Mouse (Mus musculus): ENCODE results near the gene Zfp740. TPM values are rescaled to one million over a fixed set of nuclear protein-coding genes. Genes with fewer than 3 reads are reported as not detected.
"Not testable (repeated sequence)": the region's sequence is repeated elsewhere in the genome, so short reads cannot be mapped to it uniquely, and the experiment has no call there.

Gene Zfp740
- polyA plus RNA-seq (2015; fragmentation: Nextera tagmentation; extraction: Ambion mirVana) = 68.8 and 71.7 TPM in 2 replicates

GRCm38 (mm10) chr15:102202971-102203834 is at the start of gene Zfp740:
Gene Zfp740 (plus strand): TSS chr15:102203249.
- no peaks in the 10 kb centered on the region for H3K9me3 ChIP-seq
- peaks cover 53% of the 10 kb centered on the region for H3K4me1 ChIP-seq (replicated peaks)
- ATAC-seq (ENCODE audit: low FRiP score) = peak; percentile 95
- H3K27me3 ChIP-seq = no peaks in the 10 kb centered on the region
- H3K4me3 ChIP-seq = peak within 1 kb of the TSS; percentile 72
- H3K4me2 ChIP-seq = peak within 1 kb of the TSS; percentile 79
- H3K9ac ChIP-seq = peak within 1 kb of the TSS; percentile 87
- H3K27ac ChIP-seq = peak within 1 kb of the TSS; percentile 98
- under 1% methylated on average over 46 of the region's 68 CpGs for WGBS
- H3K36me3 ChIP-seq = peaks cover 26% of the 10 kb centered on the region

- peaks cover 12% of the 10 kb centered on the region for H3K4me1 ChIP-seq (replicated peaks)
- H3K4me3 ChIP-seq; H3K27ac ChIP-seq; H3K4me2 ChIP-seq; H3K36me3 ChIP-seq; H3K9me3 ChIP-seq; H3K9ac ChIP-seq; ATAC-seq (ENCODE audit: low FRiP score); H3K27me3 ChIP-seq: not testable (repeated sequence)
- WGBS = 94% methylated on average over 6 of the region's 6 CpGs
Observed at GRCm38 (mm10) chr15:102155006-102155405, 48.0 kb upstream of the Zfp740 start.

GRCm38 (mm10) chr15:102156836-102157235 is 46.2 kb upstream of the Zfp740 start:
- Histone ChIP-seq H3K4me2 (peak overlapping the region; percentile 21; the same call in 1 of the 2 replicates), H3K4me1 (replicated peaks) (peaks cover 12% of the 10 kb centered on the region), H3K36me3 (no peaks in the 10 kb centered on the region), H3K27me3 (no peaks in the 10 kb centered on the region), H3K27ac (no peak overlapping the region; the same call in 1 of the 2 replicates), H3K9me3 (no peaks in the 10 kb centered on the region), H3K4me3 (no peak overlapping the region), H3K9ac (no peak overlapping the region)
- ATAC-seq (ENCODE audit: low FRiP score) = no peak
- 26% methylated on average over 20 of the region's 20 CpGs for WGBS

- Histone ChIP-seq H3K4me1 (replicated peaks) (peaks cover 8% of the 10 kb centered on the region), H3K4me3 (no peak overlapping the region), H3K36me3 (no peaks in the 10 kb centered on the region), H3K27ac (no peak overlapping the region), H3K9ac (no peak overlapping the region), H3K9me3 (no peaks in the 10 kb centered on the region), H3K27me3 (no peaks in the 10 kb centered on the region), H3K4me2 (no peak overlapping the region)
- ATAC-seq (ENCODE audit: low FRiP score) = no peak
- 64% methylated on average over 24 of the region's 27 CpGs for WGBS
Observed at GRCm38 (mm10) chr15:102160415-102161060, 42.5 kb upstream of the Zfp740 start.

- 62% methylated on average over 3 of the region's 3 CpGs for WGBS
- ATAC-seq (ENCODE audit: low FRiP score) = no peak
- H3K4me3 ChIP-seq = no peak overlapping the region
- no peak overlapping the region for H3K9ac ChIP-seq
- no peak overlapping the region for H3K4me2 ChIP-seq
- H3K9me3 ChIP-seq = no peaks in the 10 kb centered on the region
- no peaks in the 10 kb centered on the region for H3K27me3 ChIP-seq
- no peak overlapping the region for H3K27ac ChIP-seq
- H3K36me3 ChIP-seq = no peaks in the 10 kb centered on the region
- H3K4me1 ChIP-seq (replicated peaks) = no peaks in the 10 kb centered on the region
Observed at GRCm38 (mm10) chr15:102163900-102164693, 39.0 kb upstream of the Zfp740 start.

- H3K9me3 ChIP-seq = no peaks in the 10 kb centered on the region
- H3K4me1 ChIP-seq (replicated peaks) = no peaks in the 10 kb centered on the region
- no peak overlapping the region for H3K9ac ChIP-seq
- ATAC-seq (ENCODE audit: low FRiP score) = no peak
- H3K4me2 ChIP-seq = no peak overlapping the region
- WGBS = 61% methylated on average over 6 of the region's 6 CpGs
- no peak overlapping the region for H3K27ac ChIP-seq
- H3K36me3 ChIP-seq = no peaks in the 10 kb centered on the region
- no peak overlapping the region for H3K4me3 ChIP-seq
- H3K27me3 ChIP-seq = no peaks in the 10 kb centered on the region
Observed at GRCm38 (mm10) chr15:102165468-102166100, 37.5 kb upstream of the Zfp740 start.

- H3K4me2 ChIP-seq = no peak overlapping the region
- no peaks in the 10 kb centered on the region for H3K27me3 ChIP-seq
- no peaks in the 10 kb centered on the region for H3K4me1 ChIP-seq (replicated peaks)
- no peaks in the 10 kb centered on the region for H3K9me3 ChIP-seq
- no peaks in the 10 kb centered on the region for H3K36me3 ChIP-seq
- no peak for ATAC-seq (ENCODE audit: low FRiP score)
- H3K27ac ChIP-seq = no peak overlapping the region
- H3K4me3 ChIP-seq = no peak overlapping the region
- WGBS = 57% methylated on average over 6 of the region's 6 CpGs
- no peak overlapping the region for H3K9ac ChIP-seq
Observed at GRCm38 (mm10) chr15:102167620-102168021, 35.4 kb upstream of the Zfp740 start.

GRCm38 (mm10) chr15:102169064-102169463 is 34.0 kb upstream of the Zfp740 start:
- WGBS = 64% methylated on average over 2 of the region's 2 CpGs
- Histone ChIP-seq H3K27ac (no peak overlapping the region), H3K4me1 (replicated peaks) (no peaks in the 10 kb centered on the region), H3K9ac (no peak overlapping the region), H3K9me3 (no peaks in the 10 kb centered on the region), H3K27me3 (no peaks in the 10 kb centered on the region), H3K4me3 (no peak overlapping the region), H3K36me3 (no peaks in the 10 kb centered on the region), H3K4me2 (no peak overlapping the region)
- ATAC-seq (ENCODE audit: low FRiP score) = no peak

GRCm38 (mm10) chr15:102173581-102173980 is 29.5 kb upstream of the Zfp740 start:
- Histone ChIP-seq H3K27ac (no peak overlapping the region), H3K9me3 (no peaks in the 10 kb centered on the region; the same call in 1 of the 2 replicates), H3K36me3 (peaks cover 18% of the 10 kb centered on the region), H3K4me3 (no peak overlapping the region), H3K9ac (no peak overlapping the region), H3K27me3 (no peaks in the 10 kb centered on the region), H3K4me1 (replicated peaks) (no peaks in the 10 kb centered on the region), H3K4me2 (no peak overlapping the region)
- ATAC-seq (ENCODE audit: low FRiP score) = no peak
- 92% methylated on average over 3 of the region's 3 CpGs for WGBS

- H3K9ac ChIP-seq = no peak overlapping the region
- no peak overlapping the region for H3K4me2 ChIP-seq
- no peak for ATAC-seq (ENCODE audit: low FRiP score)
- H3K9me3 ChIP-seq = no peaks in the 10 kb centered on the region; the same call in 1 of the 2 replicates
- H3K27ac ChIP-seq = no peak overlapping the region
- no peaks in the 10 kb centered on the region for H3K27me3 ChIP-seq
- H3K4me1 ChIP-seq (replicated peaks) = no peaks in the 10 kb centered on the region
- H3K4me3 ChIP-seq = no peak overlapping the region
- WGBS = 90% methylated on average over 16 of the region's 16 CpGs
- H3K36me3 ChIP-seq = peaks cover 18% of the 10 kb centered on the region
Observed at GRCm38 (mm10) chr15:102175736-102176319, 27.2 kb upstream of the Zfp740 start.

GRCm38 (mm10) chr15:102176571-102177316 is 26.3 kb upstream of the Zfp740 start:
- Histone ChIP-seq H3K4me3 (no peak overlapping the region), H3K27me3 (no peaks in the 10 kb centered on the region), H3K4me1 (replicated peaks) (no peaks in the 10 kb centered on the region), H3K27ac (no peak overlapping the region), H3K9ac (no peak overlapping the region), H3K36me3 (peaks cover 18% of the 10 kb centered on the region), H3K4me2 (no peak overlapping the region), H3K9me3 (no peaks in the 10 kb centered on the region; the same call in 1 of the 2 replicates)
- 91% methylated on average over 7 of the region's 7 CpGs for WGBS
- no peak for ATAC-seq (ENCODE audit: low FRiP score)

Data from hindbrain, embryonic 13.5 days (tissue).